Mouse (Mus musculus): ENCODE data around the gene Lmbr1.

The Lmbr1 gene

DNA sequence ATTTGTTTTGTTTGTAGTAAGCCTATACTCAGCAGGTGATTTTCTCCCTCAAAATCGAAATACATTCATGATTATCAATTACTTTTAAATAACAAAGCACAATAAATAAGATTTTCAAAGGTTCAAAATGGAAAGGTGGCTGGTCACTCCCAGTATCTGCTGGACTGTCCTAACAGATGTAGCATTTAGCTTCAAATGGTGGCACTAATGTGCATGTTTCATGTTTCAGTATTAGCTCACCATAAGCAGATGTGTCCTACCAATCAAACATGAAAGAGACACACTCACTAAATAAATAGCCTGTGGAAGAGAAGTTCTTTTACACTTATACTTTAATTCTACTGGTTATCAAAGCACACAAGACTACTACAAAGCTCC is 126.7 kb downstream of the Lmbr1 start:
- no peak for DNase-seq

DNA sequence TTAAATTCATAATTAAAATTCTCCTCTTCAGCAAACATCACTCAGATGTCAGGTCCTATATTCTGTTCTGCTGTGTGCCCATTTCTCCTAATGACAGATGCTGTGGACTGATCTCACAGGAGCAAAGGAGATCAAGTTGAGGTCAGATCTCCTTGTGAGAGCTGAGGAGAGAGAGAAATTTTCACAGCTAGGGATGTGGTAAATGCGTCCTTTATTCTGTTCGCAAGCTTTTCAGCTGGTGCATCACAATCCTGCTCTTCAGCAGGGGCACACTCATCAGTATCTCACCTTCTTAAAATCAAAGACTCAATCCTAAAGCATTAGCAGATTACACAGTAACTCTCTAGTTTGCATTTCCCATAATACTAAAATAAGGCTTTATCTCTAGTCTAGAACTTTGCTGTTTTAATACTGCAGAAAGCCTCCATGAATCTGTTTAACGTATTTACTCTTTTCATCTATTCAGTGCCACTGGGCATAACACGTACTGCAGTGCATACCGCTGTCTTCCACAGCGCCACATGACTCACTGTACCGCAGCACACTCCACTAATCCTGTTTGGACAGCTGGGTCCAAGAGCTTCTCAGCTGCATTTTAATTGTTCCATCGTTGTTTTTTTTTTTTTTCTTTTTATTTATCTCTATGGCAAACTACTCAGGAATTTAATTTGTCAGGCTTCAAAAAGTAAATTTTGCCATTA is 127.2 kb downstream of the Lmbr1 start:
- DNase-seq = no peak

DNA sequence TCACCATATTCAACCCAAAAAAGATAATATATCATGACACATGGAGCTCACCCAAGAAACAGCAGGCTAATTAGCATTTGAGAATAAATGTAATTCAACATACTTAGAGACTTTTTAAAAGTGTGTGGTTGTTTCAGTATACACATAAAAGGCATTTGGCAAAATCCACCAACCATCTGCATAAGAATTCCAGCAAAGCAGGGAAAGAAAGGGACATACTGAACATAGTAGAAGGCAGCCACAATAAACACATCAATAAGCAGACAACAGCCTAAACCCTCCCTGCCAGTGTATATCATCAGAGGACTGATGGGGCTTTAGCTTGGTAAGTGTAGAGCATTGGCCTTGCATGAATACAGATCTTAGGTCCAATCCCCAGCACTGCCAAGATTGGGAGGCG is 133.4 kb downstream of the Lmbr1 start:
- no peak for DNase-seq

DNA sequence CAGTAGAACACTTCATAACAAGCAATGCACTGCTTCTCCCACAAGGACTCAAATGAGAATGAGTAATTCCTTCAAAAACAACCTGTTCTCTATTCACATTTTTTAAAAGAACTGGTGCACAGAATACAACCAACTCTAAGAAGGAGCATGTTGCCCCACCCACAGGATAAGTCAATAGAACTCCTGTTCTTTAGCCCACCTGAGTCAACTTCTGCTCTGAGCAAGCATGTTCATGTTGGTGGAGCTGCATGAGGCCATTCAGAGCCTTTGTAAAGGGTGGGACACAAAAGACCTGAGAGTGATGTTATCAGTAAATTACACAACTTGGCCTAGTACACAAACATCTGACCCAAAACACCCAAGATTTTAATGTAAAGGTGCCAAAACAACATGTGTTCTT is 139.8 kb downstream of the Lmbr1 start:
- DNase-seq = no peak

DNA sequence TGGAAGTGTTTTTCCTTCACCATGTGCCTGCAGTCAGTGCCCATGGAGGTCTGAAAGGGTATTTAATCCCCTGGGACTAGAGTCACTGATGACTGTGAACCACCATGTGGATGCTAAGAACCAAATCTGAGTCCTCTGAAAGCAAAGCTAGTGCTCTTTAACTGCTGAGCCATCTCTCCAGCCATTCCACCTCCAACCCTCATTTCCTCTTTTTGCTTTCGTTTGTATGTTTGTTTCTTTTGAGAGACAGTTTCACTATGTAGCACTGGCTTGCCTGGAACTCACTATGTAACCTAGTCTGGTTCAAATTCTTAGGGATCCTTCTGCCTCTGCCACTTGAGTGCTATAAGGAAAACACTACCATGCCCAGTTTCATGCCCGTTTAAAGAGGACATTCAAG is 147.7 kb downstream of the Lmbr1 start:
- DNase-seq = no peak

DNA sequence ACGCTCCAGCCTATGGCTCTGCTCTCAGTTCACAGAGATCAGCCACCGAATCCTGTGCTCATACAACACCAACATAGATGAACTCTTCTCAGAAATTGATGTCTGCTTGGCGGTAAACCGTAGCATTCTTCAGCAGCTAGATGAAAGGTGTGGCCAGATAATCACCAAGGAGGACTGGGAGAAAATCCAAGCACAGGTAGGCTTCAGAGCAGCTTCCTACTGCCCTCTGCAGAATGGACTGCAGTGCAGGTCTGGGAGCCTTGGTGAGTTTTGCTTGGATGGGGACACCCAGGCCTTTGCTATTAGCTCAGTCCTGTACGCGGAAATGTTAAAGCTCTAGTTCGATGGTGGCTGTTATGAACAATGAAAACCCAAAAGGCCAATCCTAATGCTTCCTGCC is 154.1 kb downstream of the Lmbr1 start:
- no peak for DNase-seq

DNA sequence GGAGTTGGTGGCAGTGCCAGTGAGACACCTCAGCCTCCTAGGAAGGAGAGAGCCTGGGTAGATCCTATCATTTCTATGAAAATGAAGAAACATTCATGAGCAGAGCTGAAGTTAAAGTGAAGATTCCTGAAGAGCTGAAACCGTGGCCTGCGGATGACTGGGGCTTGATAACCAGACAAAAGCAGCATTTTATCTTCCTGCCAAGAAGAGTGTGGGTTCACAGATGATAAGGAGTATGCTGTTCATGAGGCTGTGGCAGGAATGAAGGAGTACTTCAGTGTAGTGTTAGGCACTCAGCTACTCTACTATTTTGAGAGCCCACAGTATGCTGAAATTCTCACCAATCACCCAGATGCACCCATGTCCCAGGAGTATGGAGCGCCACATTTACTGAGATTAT is 160.2 kb downstream of the Lmbr1 start:
- no peak for DNase-seq

DNA sequence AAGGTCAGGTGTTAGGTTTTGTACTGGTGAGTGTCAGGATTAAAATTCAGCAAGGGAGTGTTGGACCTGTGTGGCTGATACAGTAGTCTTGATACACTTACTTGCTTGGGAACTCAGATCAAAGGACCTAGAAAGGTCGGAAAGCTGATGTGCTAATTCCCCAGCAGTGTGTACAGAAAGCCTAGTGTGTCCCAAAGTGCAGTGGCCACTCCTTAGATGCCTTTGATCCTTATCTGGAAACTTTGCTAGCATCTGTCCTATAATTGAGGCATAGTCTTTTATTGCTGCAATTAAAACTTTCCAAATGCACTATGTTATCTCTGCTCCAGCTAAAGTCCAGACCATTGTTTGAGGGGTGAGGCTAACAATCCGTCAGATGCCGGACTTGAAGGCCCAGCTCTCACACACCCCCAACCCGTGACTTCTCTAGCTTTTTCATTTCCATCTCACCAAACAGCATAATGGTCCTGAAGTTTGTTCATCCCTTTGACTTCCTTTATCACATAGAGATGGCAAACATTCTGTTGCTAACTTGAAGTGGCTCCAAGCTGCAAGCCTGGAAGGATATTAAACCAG is 166.1 kb downstream of the Lmbr1 start:
- DNase-seq = no peak

DNA sequence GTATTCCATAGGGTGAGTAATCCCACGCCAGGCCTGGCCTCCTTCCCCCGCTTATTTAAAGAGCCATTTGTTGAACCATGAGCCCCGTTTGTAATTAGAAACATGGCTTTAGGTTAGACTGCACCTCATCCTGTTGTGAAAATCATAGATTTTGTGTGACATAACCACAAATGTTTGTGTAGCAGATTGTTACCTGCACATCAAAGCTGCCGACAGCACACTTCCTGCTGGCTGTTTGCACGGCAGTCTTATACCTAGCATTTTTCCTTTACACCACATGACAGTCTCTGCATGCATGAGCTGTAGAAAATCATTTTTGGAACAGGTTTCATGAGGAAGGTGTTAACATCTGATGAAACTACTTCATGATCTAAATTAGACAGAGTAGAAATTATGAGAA is 172.5 kb downstream of the Lmbr1 start:
- no peak for DNase-seq

DNA sequence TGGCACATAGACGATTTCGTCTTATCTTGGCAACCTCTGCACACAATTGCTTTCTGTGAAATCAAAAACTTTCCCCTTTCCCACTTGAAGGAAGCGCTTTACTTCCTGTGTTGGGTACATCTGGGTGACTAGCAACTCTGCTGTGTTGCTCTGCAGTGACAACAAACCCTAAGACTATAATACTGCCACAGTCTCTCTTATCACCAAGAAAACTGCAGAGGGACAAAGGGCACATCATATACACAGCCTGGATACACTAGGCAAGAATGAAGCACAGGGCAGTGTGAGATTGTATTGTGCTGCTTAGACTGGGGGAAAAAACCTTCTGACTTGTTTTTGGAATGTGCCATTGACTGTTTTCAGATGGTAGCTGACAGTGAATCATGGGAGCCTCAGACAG is 178.3 kb downstream of the Lmbr1 start:
- DNase-seq = no peak

DNA sequence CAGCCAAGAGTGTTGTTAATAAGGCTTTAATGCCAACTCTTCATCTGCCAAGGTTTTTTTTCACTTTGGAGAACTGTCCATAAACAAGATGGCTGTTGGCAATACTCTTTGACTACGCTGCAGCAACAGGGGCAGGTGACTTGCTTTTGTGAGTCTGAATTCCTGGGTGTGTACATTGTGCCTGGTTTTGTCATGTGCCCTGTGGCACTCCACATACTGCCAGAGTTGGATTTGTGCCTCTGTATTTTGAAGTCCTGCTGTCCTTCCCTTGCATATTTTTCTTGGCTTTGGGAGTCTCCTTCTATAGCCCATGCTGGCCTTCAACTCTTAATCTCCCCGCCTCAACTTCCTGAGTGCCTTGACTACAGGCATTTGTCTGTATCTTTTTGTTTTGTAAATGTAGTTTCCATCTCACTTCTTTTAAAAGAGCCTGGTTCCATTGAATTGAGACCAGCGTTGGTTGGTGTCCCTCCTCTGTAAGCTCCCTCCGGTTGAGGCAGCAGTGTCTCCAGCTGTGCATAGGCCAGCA is 179.2 kb downstream of the Lmbr1 start:
- DNase-seq = no peak

DNA sequence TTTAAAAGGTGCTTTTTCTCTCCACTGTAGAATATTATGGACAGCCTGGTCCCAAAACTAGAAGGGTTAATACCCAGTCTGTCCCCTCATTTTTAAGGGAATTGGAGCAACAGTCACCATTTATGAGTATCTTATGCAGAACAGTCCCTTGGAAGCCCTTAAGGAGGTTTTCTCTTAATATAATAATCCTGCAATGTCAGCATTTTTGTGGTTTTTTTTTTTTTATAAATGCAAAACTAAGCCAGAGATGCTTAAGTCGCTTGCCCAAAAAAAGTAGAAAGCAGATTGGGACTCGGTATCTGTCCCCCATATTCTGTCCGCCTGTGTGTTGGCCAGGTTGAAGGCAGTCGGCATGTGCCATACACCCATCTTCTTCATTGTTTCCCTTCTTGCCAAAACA is 181.0 kb downstream of the Lmbr1 start:
- no peak for DNase-seq

DNA sequence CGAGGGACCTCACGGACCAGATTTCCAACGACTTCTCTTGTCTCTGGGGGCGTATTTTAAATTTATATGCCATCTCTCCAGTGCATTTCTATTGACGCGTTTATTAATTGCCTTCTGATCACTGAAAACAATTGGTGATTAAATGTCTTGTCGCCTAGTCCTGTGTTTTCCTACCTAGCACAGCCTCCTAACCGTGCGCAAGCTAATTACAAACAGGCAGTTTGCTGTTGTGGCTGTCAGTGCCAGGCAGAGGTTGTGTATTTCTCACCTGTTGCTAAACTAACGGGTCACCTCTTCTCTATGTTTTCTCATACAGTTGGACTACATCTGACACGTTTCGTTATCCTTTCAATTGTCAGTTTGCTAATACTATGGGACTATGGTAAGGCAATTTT is 181.9 kb downstream of the Lmbr1 start:
- DNase-seq = peak in 1 of 2 experiments; percentile 7

DNA sequence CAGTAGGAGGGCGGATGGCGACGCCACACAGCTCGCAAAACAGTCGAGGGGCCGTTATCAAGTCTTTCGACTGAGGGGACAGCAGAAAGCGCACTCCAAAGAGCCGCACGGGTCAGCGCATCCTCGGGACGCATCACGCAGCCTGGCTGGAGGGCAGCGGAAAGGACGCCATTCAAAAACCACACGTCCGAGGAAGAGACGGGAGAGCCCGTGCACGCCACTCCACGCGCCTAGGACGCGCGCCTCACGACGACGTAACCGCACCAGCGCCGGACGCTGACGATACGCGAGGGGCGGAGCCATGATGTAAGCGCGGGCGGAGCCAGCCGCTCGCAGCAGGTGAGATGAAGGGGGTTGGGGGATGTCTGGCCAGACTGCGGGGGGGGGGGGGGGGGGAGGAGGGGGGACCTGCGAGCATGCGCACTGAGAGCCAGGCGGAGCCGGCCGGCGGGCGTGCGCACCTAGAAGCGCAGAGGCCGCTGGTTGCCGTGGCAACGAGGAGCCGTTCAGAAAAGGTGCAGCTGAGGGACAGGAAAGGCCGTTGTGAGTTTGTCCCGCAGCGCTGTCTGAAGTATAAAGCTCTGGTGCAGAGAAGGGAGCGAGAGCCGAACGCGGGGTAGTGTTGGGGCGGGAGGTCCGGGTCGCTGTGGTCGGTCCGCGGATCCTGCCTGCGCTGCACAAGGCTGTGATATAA is 182.5 kb downstream of the Lmbr1 start, which contains the start of gene Rnf32:
TSS of gene Rnf32 (plus strand) at position 423 of the 694 bp plus-strand sequence.
- peak; percentile 97 to 98 for DNase-seq

DNA sequence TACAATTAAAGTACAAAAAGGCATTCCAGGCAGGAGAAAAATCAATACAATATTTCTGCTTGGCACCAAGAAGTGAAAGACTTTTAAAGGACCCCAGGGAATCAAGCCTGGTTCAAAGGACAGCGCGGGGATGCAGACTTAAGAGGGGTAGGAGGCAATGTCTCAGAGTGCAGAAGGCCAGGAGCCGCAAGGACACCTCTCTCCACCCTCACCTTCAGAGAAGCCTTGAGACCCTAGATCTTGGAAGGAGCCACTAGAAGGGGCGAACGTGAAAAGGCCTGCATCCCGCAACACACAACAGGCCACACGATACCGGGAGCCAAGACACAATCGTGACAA is 183.0 kb downstream of the Lmbr1 start:
- no peak for DNase-seq

DNA sequence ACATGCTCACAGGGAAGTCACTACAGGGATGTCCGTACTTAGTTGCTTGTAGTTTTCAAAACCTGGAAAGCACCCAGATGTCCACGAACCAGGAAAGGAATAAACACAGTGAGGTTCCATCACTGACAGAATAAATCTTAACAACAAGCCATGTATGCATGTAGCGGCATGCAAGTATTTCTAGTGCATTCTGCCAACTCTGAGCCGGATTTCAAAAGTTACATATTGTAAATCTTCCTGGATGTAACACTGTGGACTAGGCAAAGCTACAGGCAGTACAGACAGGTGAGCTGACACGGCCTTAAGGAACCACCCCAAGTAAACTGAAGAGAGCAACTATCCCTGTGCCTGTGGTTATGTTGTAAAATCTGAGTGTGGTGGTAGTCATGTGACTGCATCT is 191.4 kb downstream of the Lmbr1 start:
- no peak for DNase-seq
